Mouse (Mus musculus) lung, postnatal 0 days (tissue): ENCODE results near the gene Krt20. TPM values are rescaled to one million over a fixed set of nuclear protein-coding genes. Genes with fewer than 3 reads are reported as not detected.

Source experiments
- ATAC-seq: fragments of 200-750 bp; cut with Nextera tagmentation; 2 replicates; pipeline ENCODE4 v1.8.0; 2017; ENCODE audit warnings: moderate library complexity
- DNase-seq: peaks from one replicate; pipeline ENCODE4 v3.0.0-alpha.2; 2016; ENCODE audit warnings: low spot score
- H3K27ac ChIP-seq: fragments of 300-500 bp; sonication (generic); 2 replicates; pipeline ENCODE4 v1.5.1; 2014; ENCODE audit warnings: antibody characterized with exemption, mild to moderate bottlenecking, low read length, mixed read lengths
- H3K27me3 ChIP-seq: fragments of 300-500 bp; sonication (generic); replicated peaks from 2 replicates; pipeline ENCODE4 v1.6.1; 2014; ENCODE audit warnings: low read length, mixed read lengths; ENCODE audit not compliant: insufficient read depth
- H3K36me3 ChIP-seq: fragments of 300-500 bp; sonication (generic); 2 replicates; pipeline ENCODE4 v1.6.1; 2014; ENCODE audit warnings: low read length, mixed read lengths; ENCODE audit not compliant: insufficient read depth
- H3K4me1 ChIP-seq: fragments of 300-500 bp; sonication (generic); 2 replicates; pipeline ENCODE4 v1.6.1; 2014; ENCODE audit warnings: antibody characterized with exemption, low read depth, low read length, mixed read lengths; ENCODE audit not compliant: insufficient read depth
- H3K4me2 ChIP-seq: fragments of 300-500 bp; sonication (generic); replicated peaks from 2 replicates; pipeline ENCODE4 v1.6.1; 2014; ENCODE audit warnings: low read depth, mild to moderate bottlenecking, low read length, moderate library complexity, mixed read lengths
- H3K4me3 ChIP-seq: fragments of 300-500 bp; sonication (generic); 2 replicates; pipeline ENCODE4 v1.5.1; 2014; ENCODE audit warnings: low read depth, low read length
- H3K9ac ChIP-seq: fragments of 300-500 bp; sonication (generic); replicated peaks from 2 replicates; pipeline ENCODE4 v1.6.1; 2014; ENCODE audit warnings: low read depth, mild to moderate bottlenecking
- H3K9me3 ChIP-seq: fragments of 300-500 bp; sonication (generic); 2 replicates; pipeline ENCODE4 v1.6.1; 2016; ENCODE audit warnings: low read length, mixed read lengths
- CTCF ChIP-seq: IDR thresholded peaks from 2 replicates; pipeline ENCODE4 v1.5.1; 2016; ENCODE audit warnings: antibody characterized with exemption, mild to moderate bottlenecking
- EP300 ChIP-seq: IDR thresholded peaks from 2 replicates; pipeline ENCODE4 v1.6.1; 2016; ENCODE audit warnings: antibody characterized with exemption, mild to moderate bottlenecking, control low read depth
- WGBS: fragments of 180-500 bp; shearing (Covaris S2); extraction: QIAGEN DNeasy Blood & Tissue Kit; methylation state at CpG from one replicate; pipeline ENCODE4 v1.1.7; 2014; 5-methylcytosine and 5-hydroxymethylcytosine counted together
- polyA plus RNA-seq: library from polyadenylated mRNA; unstranded; fragments of >200 nt; fragmentation: Nextera tagmentation; extraction: Ambion mirVana; gene quantifications from 2 replicates; pipeline ENCODE4 v1.2.1, GENCODE M21; 2015

Krt20 gene
- polyA plus RNA-seq, result 0.27 and 0.31 TPM in 2 replicates

DNA sequence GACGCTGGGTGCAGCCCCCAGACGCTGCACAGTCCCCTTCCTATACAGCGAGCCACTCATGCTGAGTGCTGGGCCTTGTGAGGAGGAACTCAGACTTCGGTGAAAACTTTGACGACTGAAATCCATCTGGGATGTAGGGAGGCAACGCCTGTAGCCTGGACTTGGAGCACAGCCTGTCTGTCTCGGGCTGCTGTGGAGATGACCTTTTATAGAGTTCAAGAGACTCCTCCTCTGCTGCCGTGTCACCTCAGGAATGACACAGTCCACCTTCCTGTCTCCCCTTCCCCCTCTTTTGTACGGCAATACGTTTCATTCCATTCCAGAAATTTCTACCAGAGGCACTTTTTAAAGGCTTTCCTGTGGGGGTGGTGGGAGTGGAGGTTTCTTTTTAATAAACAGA lies at the start of gene Krt20:
Gene Krt20, minus strand, starts transcription at position 179 of the 400 bp plus-strand sequence.
- H3K9ac ChIP-seq, result no peak within 1 kb of the TSS
- no peak within 1 kb of the TSS for H3K4me2 ChIP-seq
- TF ChIP-seq EP300 (no peak), CTCF (no peak)
- 17% methylated on average over 10 of the region's 10 CpGs for WGBS
- ATAC-seq (no peak), DNase-seq (no peak)
- no peak within 1 kb of the TSS for H3K4me3 ChIP-seq
- no peaks in the 10 kb centered on the region for H3K36me3 ChIP-seq
- no peaks in the 10 kb centered on the region for H3K9me3 ChIP-seq
- H3K27ac ChIP-seq, result no peak within 1 kb of the TSS
- H3K4me1 ChIP-seq, result no peaks in the 10 kb centered on the region
- no peaks in the 10 kb centered on the region for H3K27me3 ChIP-seq

DNA sequence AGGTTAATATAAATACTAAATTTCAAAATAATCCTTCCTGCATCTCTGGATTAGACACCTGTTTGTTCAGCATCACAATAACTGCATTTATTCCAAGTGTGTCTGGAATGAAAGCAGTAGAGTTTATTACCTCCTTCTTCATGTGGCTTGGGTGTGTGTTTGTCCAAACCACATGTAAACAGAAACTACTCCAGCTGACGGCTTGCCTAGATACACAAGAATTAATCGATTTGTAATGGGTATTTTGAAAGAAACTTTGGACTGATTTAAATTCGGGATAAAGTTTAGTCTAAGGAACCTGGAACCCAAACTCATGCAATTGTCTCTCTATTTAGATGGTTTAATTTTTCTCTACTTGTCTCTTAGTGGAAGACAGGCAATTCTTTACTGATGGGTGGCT lies 37.0 kb upstream of the Krt20 start:
- no peak overlapping the region for H3K27ac ChIP-seq
- DNase-seq (no peak), ATAC-seq (no peak)
- H3K4me2 ChIP-seq, result no peak overlapping the region
- H3K36me3 ChIP-seq, result no peaks in the 10 kb centered on the region
- 61% methylated on average over 3 of the region's 3 CpGs for WGBS
- no peaks in the 10 kb centered on the region for H3K27me3 ChIP-seq
- H3K4me3 ChIP-seq, result no peak overlapping the region
- TF ChIP-seq EP300, result no peak
- TF ChIP-seq CTCF, result no peak
- no peaks in the 10 kb centered on the region for H3K4me1 ChIP-seq
- no peak overlapping the region for H3K9ac ChIP-seq
- H3K9me3 ChIP-seq, result no peaks in the 10 kb centered on the region

GRCm38 (mm10) chr11:99473433-99473832 lies 35.5 kb upstream of the Krt20 start:
- ATAC-seq (peak; percentile 76), DNase-seq (peak; percentile 89)
- no peak overlapping the region for H3K4me2 ChIP-seq
- 41% methylated on average over 6 of the region's 6 CpGs for WGBS
- no peak for TF ChIP-seq CTCF
- peak; percentile 93 for TF ChIP-seq EP300
- no peaks in the 10 kb centered on the region for H3K27me3 ChIP-seq
- H3K27ac ChIP-seq, result peak overlapping the region; percentile 48; the same call in 1 of the 2 replicates
- no peaks in the 10 kb centered on the region for H3K36me3 ChIP-seq
- no peak overlapping the region for H3K4me3 ChIP-seq
- H3K9me3 ChIP-seq, result no peaks in the 10 kb centered on the region
- H3K4me1 ChIP-seq, result no peaks in the 10 kb centered on the region
- no peak overlapping the region for H3K9ac ChIP-seq

DNA sequence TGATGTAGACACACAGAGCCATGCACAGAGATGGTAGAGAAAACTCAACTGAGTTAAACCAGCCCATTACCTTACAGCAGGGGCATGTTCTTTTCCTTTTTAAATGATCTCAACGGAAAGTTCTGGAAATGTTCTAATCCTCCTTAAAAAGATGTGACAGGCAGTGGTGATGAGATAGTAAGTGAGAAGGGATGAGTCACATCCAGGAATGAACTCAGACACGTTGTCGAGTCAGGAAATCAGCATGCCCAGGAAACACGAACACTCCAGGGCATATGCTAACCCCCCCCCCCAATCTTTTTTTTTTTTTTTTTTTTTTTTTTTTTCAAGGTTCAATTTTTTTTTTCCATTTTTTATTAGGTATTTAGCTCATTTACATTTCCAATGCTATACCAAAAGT lies 34.5 kb upstream of the Krt20 start:
- Histone ChIP-seq H3K9me3 (no peaks in the 10 kb centered on the region), H3K4me1 (no peaks in the 10 kb centered on the region), H3K36me3 (no peaks in the 10 kb centered on the region), H3K27me3 (no peaks in the 10 kb centered on the region), H3K4me3 (no peak overlapping the region), H3K27ac (peak overlapping the region; percentile 64), H3K9ac (no peak overlapping the region), H3K4me2 (no peak overlapping the region)
- ATAC-seq (0 out of 2 replicates have a peak, but pooled peaks have one; percentile 6), DNase-seq (no peak)
- TF ChIP-seq EP300 (no peak), CTCF (no peak)
- 23% methylated on average over 4 of the region's 4 CpGs for WGBS

- no peak overlapping the region for H3K4me3 ChIP-seq
- no peaks in the 10 kb centered on the region for H3K9me3 ChIP-seq
- no peaks in the 10 kb centered on the region for H3K27me3 ChIP-seq
- ATAC-seq, result peak; percentile 82
- 62% methylated on average over 6 of the region's 6 CpGs for WGBS
- no peaks in the 10 kb centered on the region for H3K4me1 ChIP-seq
- H3K36me3 ChIP-seq, result no peaks in the 10 kb centered on the region
- peak overlapping the region; percentile 66 for H3K27ac ChIP-seq
- peak; percentile 90 for DNase-seq
- H3K9ac ChIP-seq, result no peak overlapping the region
- H3K4me2 ChIP-seq, result no peak overlapping the region
- TF ChIP-seq EP300, result peak; percentile 91
- TF ChIP-seq CTCF, result no peak
Measured at GRCm38 (mm10) chr11:99471946-99472345, 34.0 kb upstream of the Krt20 start.

GRCm38 (mm10) chr11:99469228-99469627 lies 31.3 kb upstream of the Krt20 start:
- Histone ChIP-seq H3K9me3 (no peaks in the 10 kb centered on the region), H3K36me3 (no peaks in the 10 kb centered on the region), H3K27ac (peak overlapping the region; percentile 59; the same call in 1 of the 2 replicates), H3K4me3 (no peak overlapping the region), H3K4me2 (no peak overlapping the region), H3K27me3 (no peaks in the 10 kb centered on the region), H3K4me1 (no peaks in the 10 kb centered on the region), H3K9ac (no peak overlapping the region)
- 17% methylated on average over 4 of the region's 4 CpGs for WGBS
- TF ChIP-seq CTCF (no peak), EP300 (no peak)
- DNase-seq, result peak; percentile 74
- ATAC-seq, result peak; percentile 36

DNA sequence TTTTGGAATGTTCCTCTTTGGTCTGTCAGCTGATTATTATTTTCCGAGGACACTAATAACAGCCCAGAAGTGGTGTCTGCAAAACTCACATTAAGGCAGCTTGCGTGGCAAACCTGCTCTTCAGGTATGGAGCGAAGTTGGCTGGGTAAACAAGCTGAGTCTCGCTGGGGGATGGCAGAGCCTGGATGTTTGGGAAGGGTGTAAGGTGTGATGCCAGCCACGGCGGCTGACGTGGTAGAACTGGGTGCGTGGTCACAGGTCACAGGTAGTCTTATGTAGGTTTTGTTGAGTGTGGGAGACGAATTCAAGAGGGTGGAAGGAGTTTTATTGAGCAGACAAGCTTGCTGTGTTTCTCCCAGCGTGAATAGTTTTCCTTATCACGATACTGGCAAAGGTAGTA lies 30.6 kb upstream of the Krt20 start:
- Histone ChIP-seq H3K4me3 (no peak overlapping the region), H3K9me3 (no peaks in the 10 kb centered on the region), H3K27ac (peak overlapping the region; percentile 59; the same call in 1 of the 2 replicates), H3K4me1 (no peaks in the 10 kb centered on the region), H3K4me2 (no peak overlapping the region), H3K9ac (no peak overlapping the region), H3K36me3 (no peaks in the 10 kb centered on the region), H3K27me3 (no peaks in the 10 kb centered on the region)
- TF ChIP-seq CTCF (no peak), EP300 (no peak)
- DNase-seq (peak; percentile 65), ATAC-seq (peak; percentile 51)
- WGBS, result 51% methylated on average over 11 of the region's 11 CpGs
